ENCODE assay signal across 7 mouse cellular contexts in genomic region chr12:32955037-32955436, GRCm38 (mm10). TPM values are rescaled to one million over a fixed set of nuclear protein-coding genes. Genes with fewer than 3 reads are reported as not detected.
A peak's percentile ranks its signal among the peaks of the same experiment; 100 is the strongest.
DNase-seq lines count a peak whose midpoint lies in the region; ATAC-seq lines count a peak whose summit lies in the region.

No protein-coding gene starts in this region.

- peak overlapping the region; percentile 98 for H3K4me3 ChIP-seq in megakaryocyte, embryonic 14.5 days (replicated peaks)
- H3K4me3 ChIP-seq in forebrain, embryonic 13.5 days: peak overlapping the region; percentile 77
- H3K4me3 ChIP-seq in limb, embryonic 15.5 days: peak overlapping the region; percentile 74
- H3K4me3 ChIP-seq in stomach, embryonic 16.5 days (replicated peaks; ENCODE audit: low read length): peak overlapping the region; percentile 61

- peak overlapping the region; percentile 85 for H3K9ac ChIP-seq in forebrain, embryonic 13.5 days
- H3K9ac ChIP-seq in limb, embryonic 15.5 days: peak overlapping the region; percentile 87
- H3K9ac ChIP-seq in stomach, embryonic 16.5 days (ENCODE audit: low read length): peak overlapping the region; percentile 80

- ATAC-seq in megakaryocyte, adult 5-6 weeks (ENCODE audit: poor library complexity, severe bottlenecking): no peak
- no peak for ATAC-seq in forebrain, embryonic 13.5 days
- ATAC-seq in limb, embryonic 15.5 days (ENCODE audit: insufficient number of reproducible peaks, low FRiP score, low TSS enrichment, low read depth): no peak
- ATAC-seq in stomach, embryonic 16.5 days (ENCODE audit: insufficient read depth, low FRiP score): no peak
- no peak for ATAC-seq in erythroid progenitor cell, adult 5-6 weeks (replicated peaks; ENCODE audit: low FRiP score, poor library complexity, severe bottlenecking)

- peaks cover 2% of the 10 kb centered on the region for H3K36me3 ChIP-seq in megakaryocyte, embryonic 14.5 days (replicated peaks; ENCODE audit: low read length)
- H3K36me3 ChIP-seq in forebrain, embryonic 13.5 days (ENCODE audit: poor library complexity, severe bottlenecking): no peaks in the 10 kb centered on the region
- no peaks in the 10 kb centered on the region for H3K36me3 ChIP-seq in limb, embryonic 15.5 days
- no peaks in the 10 kb centered on the region for H3K36me3 ChIP-seq in stomach, embryonic 16.5 days (ENCODE audit: control insufficient read depth, insufficient read depth, low read length)

- peak overlapping the region; percentile 69 for H3K4me2 ChIP-seq in forebrain, embryonic 13.5 days
- H3K4me2 ChIP-seq in limb, embryonic 15.5 days: peak overlapping the region; percentile 64
- H3K4me2 ChIP-seq in stomach, embryonic 16.5 days (ENCODE audit: low read depth, low read length): peak overlapping the region; percentile 66

- H3K9me3 ChIP-seq in megakaryocyte, embryonic 14.5 days: no peaks in the 10 kb centered on the region
- no peaks in the 10 kb centered on the region for H3K9me3 ChIP-seq in forebrain, embryonic 13.5 days (replicated peaks)
- H3K9me3 ChIP-seq in limb, embryonic 15.5 days: no peaks in the 10 kb centered on the region
- H3K9me3 ChIP-seq in stomach, embryonic 16.5 days (replicated peaks; ENCODE audit: control insufficient read depth, low read length): no peaks in the 10 kb centered on the region

- H3K27me3 ChIP-seq in megakaryocyte, embryonic 14.5 days (replicated peaks): no peaks in the 10 kb centered on the region
- no peaks in the 10 kb centered on the region for H3K27me3 ChIP-seq in forebrain, embryonic 13.5 days
- H3K27me3 ChIP-seq in limb, embryonic 15.5 days: no peaks in the 10 kb centered on the region
- H3K27me3 ChIP-seq in stomach, embryonic 16.5 days (ENCODE audit: control insufficient read depth, insufficient read depth, low read length): no peaks in the 10 kb centered on the region

- WGBS in forebrain, embryonic 13.5 days: 3% methylated on average over 8 of the region's 8 CpGs
- under 1% methylated on average over 8 of the region's 8 CpGs for WGBS in limb, embryonic 15.5 days
- WGBS in stomach, embryonic 16.5 days: under 1% methylated on average over 8 of the region's 8 CpGs

- 0 out of 2 replicates have a peak overlapping the region, but pooled peaks have one; percentile 96 for H3K27ac ChIP-seq in forebrain, embryonic 13.5 days
- H3K27ac ChIP-seq in limb, embryonic 15.5 days: peak overlapping the region; percentile 98; the same call in 1 of the 2 replicates
- H3K27ac ChIP-seq in stomach, embryonic 16.5 days (ENCODE audit: low read length): peak overlapping the region; percentile 97

- no peak for DNase-seq in cerebellum, adult 18-20 months

- H3K4me1 ChIP-seq in megakaryocyte, embryonic 14.5 days: peaks cover 55% of the 10 kb centered on the region
- H3K4me1 ChIP-seq in forebrain, embryonic 13.5 days: peaks cover 25% of the 10 kb centered on the region
- H3K4me1 ChIP-seq in limb, embryonic 15.5 days: peaks cover 8% of the 10 kb centered on the region; the same call in 1 of the 2 replicates
- H3K4me1 ChIP-seq in stomach, embryonic 16.5 days (ENCODE audit: control insufficient read depth, insufficient read depth, low read length): peaks cover 27% of the 10 kb centered on the region

RNA-seq across cellular contexts. Expression of gene Sypl, which starts 1.3 kb away (rescaled TPM):
- 5.0 and 7.1 TPM in 2 replicates for polyA plus RNA-seq in megakaryocyte, embryonic 14.5 days (2012; ENCODE audit: insufficient read depth, low replicate concordance)
- total RNA-seq in megakaryocyte, adult 5-6 weeks (2015): 114 and 117 TPM in 2 replicates
- 50.6 and 62.0 TPM in 2 replicates for total RNA-seq in megakaryocyte, adult 5-6 weeks (2017)
- 41.1 and 41.2 TPM in 2 replicates for polyA plus RNA-seq in forebrain, embryonic 13.5 days (2015; fragmentation: Nextera tagmentation; extraction: Ambion mirVana)
- polyA plus RNA-seq in limb, embryonic 15.5 days (2015; fragmentation: Nextera tagmentation; extraction: Ambion mirVana): 105 and 121 TPM in 2 replicates
- 188 and 210 TPM in 2 replicates for polyA plus RNA-seq in stomach, embryonic 16.5 days (2015; fragmentation: Nextera tagmentation; extraction: Ambion mirVana)
- total RNA-seq in erythroid progenitor cell, adult 5-6 weeks (2015; ENCODE audit: low replicate concordance): 32.1 and 35.6 TPM in 2 replicates
- 24.4 and 27.0 TPM in 2 replicates for total RNA-seq in erythroid progenitor cell, adult 5-6 weeks (2017; ENCODE audit: low replicate concordance)
